Mouse (Mus musculus): ENCODE results near the gene Olfr871. TPM values are rescaled to one million over a fixed set of nuclear protein-coding genes. Genes with fewer than 3 reads are reported as not detected.

The Olfr871 gene
- polyA plus RNA-seq, 1 experiment from 2014 or later, result not detected

Other genes starting within 250 kb of the Olfr871 start
- not detected in 2 replicates for gene Olfr866, start 184.2 kb upstream of the Olfr871 start, polyA plus RNA-seq (2015; fragmentation: Nextera tagmentation; extraction: Ambion mirVana)
- gene Olfr867, start 154.6 kb upstream of the Olfr871 start, polyA plus RNA-seq (2015; fragmentation: Nextera tagmentation; extraction: Ambion mirVana), result not detected in 2 replicates
- not detected in 2 replicates for gene Olfr868, start 113.6 kb upstream of the Olfr871 start, polyA plus RNA-seq (2015; fragmentation: Nextera tagmentation; extraction: Ambion mirVana)
- not detected in 2 replicates for gene Olfr869, start 83.2 kb upstream of the Olfr871 start, polyA plus RNA-seq (2015; fragmentation: Nextera tagmentation; extraction: Ambion mirVana)
- gene Olfr870, start 38.1 kb upstream of the Olfr871 start, polyA plus RNA-seq (2015; fragmentation: Nextera tagmentation; extraction: Ambion mirVana), result not detected in 2 replicates
- gene Olfr872, start 24.9 kb downstream of the Olfr871 start, polyA plus RNA-seq (2015; fragmentation: Nextera tagmentation; extraction: Ambion mirVana), result not detected in 2 replicates
- gene Olfr39, start 70.1 kb downstream of the Olfr871 start, polyA plus RNA-seq (2015; fragmentation: Nextera tagmentation; extraction: Ambion mirVana), result not detected in 2 replicates
- gene Olfr873, start 86.3 kb downstream of the Olfr871 start, polyA plus RNA-seq (2015; fragmentation: Nextera tagmentation; extraction: Ambion mirVana), result not detected in 2 replicates
- gene Olfr18, start 123.9 kb downstream of the Olfr871 start, polyA plus RNA-seq (2015; fragmentation: Nextera tagmentation; extraction: Ambion mirVana), result not detected in 2 replicates
- gene Zfp560, start 173.0 kb downstream of the Olfr871 start, polyA plus RNA-seq (2015; fragmentation: Nextera tagmentation; extraction: Ambion mirVana), result 47.2 and 51.2 TPM in 2 replicates
- 21.8 and 26.9 TPM in 2 replicates for gene Zfp26, start 248.0 kb downstream of the Olfr871 start, polyA plus RNA-seq (2015; fragmentation: Nextera tagmentation; extraction: Ambion mirVana)